Mouse (Mus musculus) liver, adult 10 weeks (tissue): Measurements from ENCODE around the gene Lyrm4. TPM values are rescaled to one million over a fixed set of nuclear protein-coding genes. Genes with fewer than 3 reads are reported as not detected.

Experiments
- polyA plus RNA-seq: library from polyadenylated mRNA; stranded (reverse); fragments of 350-450 nt; fragmentation: Illumina TruSeq; extraction: RNeasy Lipid Tissue Mini Kit (QIAGEN cat#74804); gene quantifications from one replicate; pipeline ENCODE4 v1.2.3, GENCODE M21; 2014; ENCODE audit warnings: low read depth, low replicate concordance

Gene Lyrm4
- polyA plus RNA-seq: 12.1 TPM

GRCm38 (mm10) chr13:36117143-36118014, at the start of gene Lyrm4, which contains the start of gene Fars2:
Gene Lyrm4, minus strand, starts transcription at chr13:36117526.
Gene Fars2, plus strand, starts transcription at chr13:36117412.

GRCm38 (mm10) chr13:35958539-35958938, 158.8 kb downstream of the Lyrm4 start, which contains the start of gene Ppp1r3g:
Gene Ppp1r3g, plus strand, starts transcription at chr13:35958839.

Other genes with a start within 250 kb of the Lyrm4 start
- gene Rpp40, start 211.2 kb downstream of the Lyrm4 start, polyA plus RNA-seq: 6.6 TPM
- gene Ppp1r3g, start 158.7 kb downstream of the Lyrm4 start, polyA plus RNA-seq: 0.42 TPM
- gene Fars2, start 114 bp downstream of the Lyrm4 start, polyA plus RNA-seq: 27.7 TPM